Mouse (Mus musculus) lung, adult 18-20 months (tissue): ENCODE data around the gene Ube2e1.
"Not testable (repeated sequence)": the region's sequence is repeated elsewhere in the genome, so short reads cannot be mapped to it uniquely, and the experiment has no call there.

Experiments
- DNase-seq, 2 experiments: peaks; one replicate each; pipeline ENCODE4 v3.0.0; 2022; ENCODE audit warnings: mixed read lengths in 2 of 2

Ube2e1 gene

DNA sequence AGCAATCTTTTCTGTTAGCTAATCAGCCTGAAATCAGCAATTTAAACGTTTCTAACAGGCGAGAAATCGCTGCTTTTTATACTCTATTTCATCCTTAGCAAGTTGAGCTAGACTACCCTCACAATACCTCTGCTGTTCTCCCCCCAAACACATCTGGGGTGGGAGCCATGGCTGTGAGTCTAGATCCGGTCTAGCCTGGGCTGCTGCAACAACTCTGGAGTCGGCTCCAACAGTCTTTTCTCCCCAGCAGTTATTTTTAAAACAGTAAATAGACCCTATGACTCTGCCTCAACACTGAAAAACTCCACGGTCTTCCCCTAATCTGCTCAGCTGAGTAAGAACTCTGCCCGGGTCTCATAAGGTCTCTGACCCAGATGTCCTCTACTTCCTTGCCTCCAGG lies 91.5 kb downstream of the Ube2e1 start:
- DNase-seq = no peak

DNA sequence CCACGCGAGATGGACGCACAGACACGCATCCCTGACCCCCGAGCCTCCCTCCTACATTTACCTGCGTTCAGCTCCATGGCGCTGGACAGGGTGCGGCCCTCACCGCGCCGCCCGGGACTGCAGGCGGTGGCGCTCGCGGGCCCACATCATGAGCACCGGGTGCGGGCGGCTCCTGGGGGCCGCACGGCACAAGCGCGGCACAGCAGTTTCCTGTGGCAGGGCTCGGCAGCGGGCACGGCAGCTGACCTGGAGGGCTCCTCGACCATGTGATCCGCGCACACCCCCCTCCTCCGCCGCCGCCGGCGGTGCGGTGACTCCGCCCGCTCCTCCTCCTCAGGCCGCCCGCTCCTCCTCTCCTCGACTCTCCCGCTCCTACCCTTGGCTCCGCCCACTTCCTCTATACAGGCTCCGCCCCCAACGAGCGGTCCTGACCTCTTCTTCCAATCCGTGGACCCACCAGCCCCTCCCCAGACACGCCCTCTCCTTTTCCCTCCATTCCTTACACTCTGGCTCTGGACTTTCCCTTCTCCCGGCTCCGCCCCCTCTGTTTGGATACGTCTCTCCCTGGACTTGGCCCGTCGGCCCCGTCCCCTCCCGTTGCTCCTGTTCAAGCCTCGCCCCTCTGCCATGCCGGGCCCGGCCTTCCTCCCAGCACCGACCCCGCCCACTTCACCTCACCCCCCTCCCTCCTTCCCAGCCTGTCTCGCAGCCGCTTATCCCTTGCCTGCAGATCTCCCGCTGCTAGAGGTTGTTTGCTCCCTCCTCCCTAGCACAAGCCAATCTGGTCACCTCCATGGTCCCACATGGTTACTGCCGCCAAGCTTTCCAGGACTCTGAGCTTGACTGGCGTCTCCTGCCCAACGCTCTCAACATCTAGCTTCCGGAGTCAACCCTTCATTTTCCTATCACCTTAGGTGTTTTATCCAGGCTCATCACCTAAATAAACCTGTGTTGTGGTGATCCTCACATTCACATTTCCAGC lies 92.6 kb downstream of the Ube2e1 start, which contains the start of gene Nr1d2:
Gene Nr1d2 (minus strand): TSS at position 378 of the 982 bp plus-strand sequence.
- peak; percentile 100 for DNase-seq

DNA sequence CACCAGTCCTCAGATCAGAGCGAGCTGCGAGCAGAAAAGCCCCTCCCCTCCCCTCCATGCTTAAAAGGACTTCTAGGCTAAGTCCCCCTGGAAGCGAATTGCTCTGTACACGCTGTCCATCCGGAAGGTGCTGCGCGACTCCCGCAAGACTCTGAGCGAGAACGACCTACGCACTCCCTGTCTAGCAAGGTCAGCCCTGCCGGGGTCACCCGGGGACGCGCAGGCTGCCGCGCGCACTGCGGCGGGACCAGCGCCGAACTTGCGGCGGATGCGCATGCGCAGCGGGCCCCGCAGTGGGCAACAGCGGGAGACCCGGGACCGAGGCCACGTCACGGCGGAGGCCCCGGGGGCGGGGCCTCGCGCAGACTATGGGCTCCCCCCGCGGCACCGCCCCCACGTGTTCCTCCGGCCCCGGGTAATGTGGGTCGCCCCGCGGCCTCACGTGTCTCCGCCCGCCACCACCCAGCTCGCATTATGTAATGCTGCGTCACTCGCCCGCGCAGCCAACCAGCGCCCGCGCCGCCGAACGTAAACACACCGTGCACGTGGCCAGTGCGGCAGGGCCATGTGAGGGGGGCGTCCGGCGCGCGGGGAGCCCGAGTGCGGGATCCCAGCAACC lies 93.4 kb downstream of the Ube2e1 start:
- DNase-seq = peak; percentile 98

DNA sequence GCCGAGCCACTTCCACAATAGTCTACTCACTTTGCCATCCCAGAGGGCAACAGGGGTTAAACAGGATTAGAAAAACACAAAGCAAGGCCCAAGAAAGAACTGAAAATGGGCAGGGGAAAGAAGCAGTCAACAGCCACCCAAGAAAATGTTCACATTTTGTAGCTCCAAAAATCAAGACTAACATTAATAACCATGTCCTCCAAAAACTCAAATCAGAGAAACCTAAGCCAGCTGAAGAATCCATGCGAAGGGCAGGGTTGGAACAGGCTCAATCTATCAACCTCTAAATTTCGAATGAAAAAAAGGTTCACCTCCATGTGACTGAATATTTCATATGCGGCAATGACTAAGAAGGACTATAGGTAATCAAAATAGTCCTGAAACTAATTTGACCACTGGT lies 94.3 kb downstream of the Ube2e1 start:
- DNase-seq = no peak

DNA sequence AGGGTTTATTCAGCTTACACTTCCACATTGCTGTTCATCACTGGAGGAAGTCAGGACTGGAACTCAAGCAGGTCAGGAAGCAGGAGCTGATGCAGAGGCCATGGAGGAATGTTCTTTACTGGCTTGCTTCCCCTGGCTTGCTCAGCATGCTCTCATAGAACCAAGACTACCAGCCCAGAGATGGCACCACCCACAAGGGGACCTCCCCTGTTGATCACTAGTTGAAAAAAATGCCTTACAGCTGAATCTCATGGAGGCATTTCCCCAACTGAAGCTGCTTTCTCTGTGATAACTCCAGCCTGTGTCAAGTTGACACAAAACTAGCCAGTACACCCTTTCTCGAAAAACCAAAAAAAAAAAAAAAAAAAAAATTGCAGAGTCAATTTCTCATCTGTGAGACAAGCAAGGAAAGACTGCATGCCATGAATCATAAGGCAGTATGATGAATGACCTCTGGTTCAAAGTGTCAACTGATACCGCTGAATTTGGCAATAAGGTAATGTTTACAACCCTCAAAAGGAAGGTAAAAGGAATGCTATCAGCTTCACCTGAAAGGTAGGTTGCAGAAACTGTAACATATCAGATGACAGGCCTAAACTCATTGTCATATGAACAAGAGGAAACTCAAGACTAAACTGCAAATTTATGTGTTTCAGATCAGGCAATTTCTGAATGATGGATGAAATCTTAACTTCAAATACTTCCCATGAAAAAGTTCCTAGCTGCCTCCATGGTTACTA lies 95.0 kb downstream of the Ube2e1 start:
- DNase-seq = not testable (repeated sequence)

DNA sequence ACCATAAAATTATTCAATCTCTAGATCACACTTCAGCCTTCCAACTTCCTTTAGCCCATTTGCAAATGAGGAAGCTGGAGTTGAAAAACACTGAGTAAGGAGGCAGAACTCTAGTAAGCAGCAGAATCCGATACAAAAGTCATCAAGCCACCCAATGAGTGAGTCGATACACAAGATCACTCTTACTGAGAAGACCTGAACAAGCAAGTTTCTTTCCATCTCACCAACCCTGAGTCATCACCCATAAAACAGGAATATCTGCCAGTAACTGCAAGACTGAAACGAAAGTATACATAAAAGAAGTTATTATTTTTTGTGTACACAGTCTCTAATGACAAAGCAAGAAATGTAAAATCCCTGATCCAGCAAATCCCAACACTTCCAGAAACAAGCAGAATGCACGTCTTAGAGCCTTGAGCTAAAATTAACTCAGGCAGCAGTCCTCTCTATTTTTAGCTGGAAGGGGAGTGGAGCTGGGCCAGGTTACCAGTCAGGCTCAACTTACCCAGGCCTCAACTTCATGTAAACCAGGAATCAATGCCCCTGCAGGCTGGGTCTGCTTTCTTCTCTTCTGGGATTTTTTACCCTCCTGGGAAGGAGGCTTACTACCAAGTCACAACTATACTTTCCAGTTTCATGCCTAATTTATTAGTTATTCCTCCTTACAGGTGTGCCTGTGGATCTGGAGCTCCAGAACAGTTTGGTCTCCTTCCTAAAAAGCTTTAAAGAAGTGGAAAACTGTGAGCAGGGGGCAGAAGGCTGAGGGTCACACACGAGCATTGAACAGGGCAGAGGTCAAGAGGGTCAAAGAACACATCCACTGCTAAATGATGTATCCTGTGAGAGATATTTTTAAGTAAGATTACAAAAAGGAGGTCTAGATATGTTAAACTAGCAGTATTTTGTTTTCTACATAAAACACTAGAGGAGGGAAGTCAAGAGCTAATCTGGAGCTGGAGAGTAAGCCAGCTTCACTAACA lies 97.4 kb downstream of the Ube2e1 start:
- DNase-seq = no peak

DNA sequence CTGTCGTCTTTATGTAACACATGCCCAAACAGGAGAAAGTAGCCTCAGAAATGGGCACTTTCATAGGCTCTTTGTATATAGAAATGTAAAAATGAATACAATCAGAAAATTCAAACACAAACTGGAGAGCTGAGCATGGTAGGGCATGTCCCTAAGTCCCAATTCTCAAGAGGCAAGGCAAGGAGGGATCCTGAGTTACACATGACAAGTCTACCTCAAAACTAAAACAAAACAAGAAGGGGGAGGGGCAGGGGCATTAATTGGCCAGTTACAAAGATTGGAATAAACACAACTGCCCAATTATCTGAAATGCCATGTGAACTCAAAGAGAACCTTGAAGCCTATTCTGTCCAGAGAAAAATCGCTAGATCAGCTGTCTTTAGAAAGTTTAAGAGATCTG lies 98.6 kb downstream of the Ube2e1 start:
- no peak for DNase-seq
